Mouse (Mus musculus) heart, postnatal 14 days (tissue): ENCODE measurements around the gene Sowaha. TPM values are rescaled to one million over a fixed set of nuclear protein-coding genes. Genes with fewer than 3 reads are reported as not detected.
A peak's percentile ranks its signal among the peaks of the same experiment; 100 is the strongest.

ENCODE experiments used
- DNase-seq, 2 experiments: peaks; one replicate each; pipeline ENCODE4 v3.0.0; 2021 to 2022
- intact Hi-C: fragments of 180-260 bp; cut with DNase I; formaldehyde crosslinking; loops from one replicate; pipeline ENCODE4 v1.15.1; 2025
- total RNA-seq, 2 experiments: library from RNA; stranded (reverse); gene quantifications; 2 replicates each; pipeline ENCODE4 v1.2.3; 2021

The Sowaha gene
- total RNA-seq, 2 experiments from 2014 or later, result 0.07 TPM

- intact Hi-C loops, result no loop called here
- DNase-seq, result peak; percentile 51 to 59
Measured at GRCm38 (mm10) chr11:53507098-53507805, 27.2 kb upstream of the Sowaha start.

- DNase-seq, result no peak
- intact Hi-C loops, result no loop called here
Measured at GRCm38 (mm10) chr11:53505026-53505663, 25.1 kb upstream of the Sowaha start.

- intact Hi-C loops, result no loop called here
- DNase-seq, result no peak
Measured at GRCm38 (mm10) chr11:53504376-53504775, 24.3 kb upstream of the Sowaha start.

- no peak for DNase-seq
- intact Hi-C loops, result no loop called here
Measured at GRCm38 (mm10) chr11:53503738-53504137, 23.7 kb upstream of the Sowaha start.

GRCm38 (mm10) chr11:53502039-53502765 lies 22.1 kb upstream of the Sowaha start:
- intact Hi-C loops, result no loop called here
- DNase-seq, result no peak

- intact Hi-C loops, result no loop called here
- no peak for DNase-seq
Measured at GRCm38 (mm10) chr11:53500569-53500968, 20.5 kb upstream of the Sowaha start.

GRCm38 (mm10) chr11:53496946-53497345 lies 16.9 kb upstream of the Sowaha start:
- intact Hi-C loops, result no loop called here
- no peak for DNase-seq

- intact Hi-C loops, result no loop called here
- no peak for DNase-seq
Measured at GRCm38 (mm10) chr11:53495417-53495816, 15.3 kb upstream of the Sowaha start.

GRCm38 (mm10) chr11:53493243-53493955 lies 13.3 kb upstream of the Sowaha start:
- intact Hi-C loops, result no loop called here
- no peak for DNase-seq

- DNase-seq, result peak in 1 of 2 experiments; percentile 39
- intact Hi-C loops, result no loop called here
Measured at GRCm38 (mm10) chr11:53491954-53492401, 11.9 kb upstream of the Sowaha start.

- intact Hi-C loops, result no loop called here
- no peak for DNase-seq
Measured at GRCm38 (mm10) chr11:53489421-53489820, 9.3 kb upstream of the Sowaha start.

GRCm38 (mm10) chr11:53489007-53489406 lies 8.9 kb upstream of the Sowaha start:
- intact Hi-C loops, result no loop called here
- DNase-seq, result no peak

- intact Hi-C loops, result no loop called here
- no peak for DNase-seq
Measured at GRCm38 (mm10) chr11:53486822-53487594, 6.9 kb upstream of the Sowaha start.

GRCm38 (mm10) chr11:53486351-53486750 lies 6.3 kb upstream of the Sowaha start:
- DNase-seq, result no peak
- intact Hi-C loops, result no loop called here

GRCm38 (mm10) chr11:53485719-53486118 lies 5.6 kb upstream of the Sowaha start:
- intact Hi-C loops, result no loop called here
- no peak for DNase-seq

GRCm38 (mm10) chr11:53483159-53483891 lies 3.3 kb upstream of the Sowaha start:
- intact Hi-C loops, result no loop called here
- DNase-seq, result no peak

GRCm38 (mm10) chr11:53481088-53481730 lies 1.1 kb upstream of the Sowaha start:
- intact Hi-C loops, result no loop called here
- no peak for DNase-seq

GRCm38 (mm10) chr11:53479171-53479782 lies 797 bp downstream of the Sowaha start:
- intact Hi-C loops, result no loop called here
- peak in 1 of 2 experiments; percentile 26 for DNase-seq
